Mouse (Mus musculus): ENCODE data around the gene Nudt9. TPM values are rescaled to one million over a fixed set of nuclear protein-coding genes. Genes with fewer than 3 reads are reported as not detected.

Gene Nudt9
- 10 to 100 TPM; 66.4 to 71.5 TPM for total RNA-seq (2021)
- long read RNA-seq, experiment 1, transcript Nudt9-201 (8 exons, 1,488 nt) = major isoform, 39 of 51 reads
- long read RNA-seq, experiment 1, partial matches to known transcripts = 3 of 51 reads
- long read RNA-seq, experiment 1, other reads (novel, unspliced or antisense) = 9 of 51 reads
- long read RNA-seq, experiment 2, transcript Nudt9-201 (8 exons, 1,488 nt) = major isoform, 83 of 114 reads
- long read RNA-seq, experiment 2, partial matches to known transcripts = 14 of 114 reads
- long read RNA-seq, experiment 2, other reads (novel, unspliced or antisense) = 17 of 114 reads

DNA sequence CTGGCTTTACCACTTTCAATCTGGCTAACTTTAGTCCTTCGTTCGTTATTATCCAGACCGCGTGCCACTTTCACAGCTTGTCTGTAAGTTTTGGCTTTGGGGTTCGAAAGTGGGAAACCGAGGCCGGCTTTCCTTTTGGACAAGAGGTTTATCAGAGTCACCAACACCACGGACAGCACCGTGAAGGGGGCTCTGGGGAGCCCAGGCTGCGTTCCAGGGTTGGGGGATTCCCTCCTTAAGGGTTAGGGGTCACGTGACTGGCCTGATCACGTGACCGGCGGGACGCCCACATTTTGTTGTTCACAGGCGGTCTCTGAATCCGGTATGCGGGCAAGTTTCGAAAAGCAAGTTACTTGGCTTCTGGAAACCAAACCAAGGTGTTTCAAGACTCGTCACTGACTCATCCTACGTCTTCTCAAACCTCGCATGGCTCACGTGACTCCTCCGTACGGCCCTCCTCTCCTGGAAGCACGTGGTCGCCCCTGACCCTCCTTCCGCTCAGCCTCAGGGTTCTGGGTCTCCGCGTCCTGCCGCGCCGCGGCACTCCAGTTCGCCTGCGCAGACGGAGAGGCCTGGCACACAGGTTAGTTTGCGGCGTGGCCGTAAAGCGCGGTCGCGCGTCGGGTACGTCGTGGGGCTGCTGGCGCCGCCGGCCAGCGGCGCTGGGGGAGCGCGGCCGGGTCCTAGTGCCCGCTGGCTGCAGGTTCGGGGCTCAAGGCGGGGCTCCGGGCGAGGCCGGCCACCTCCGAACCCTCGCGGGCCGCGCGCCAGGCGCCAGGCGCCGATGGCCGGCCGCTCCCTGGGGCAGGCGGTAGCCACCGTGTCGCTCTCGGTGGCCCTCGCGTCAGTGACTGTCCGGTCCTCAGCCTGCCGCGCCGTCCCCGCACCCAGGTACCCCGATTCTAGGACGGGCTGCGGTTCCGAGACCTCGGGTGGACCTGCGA lies at the start of gene Nudt9:
Nudt9 (plus strand) TSS at position 51 of the 944 bp plus-strand sequence.
- TF ChIP-seq CTCF (conservative IDR thresholded peaks at IDR 0.05) = 0 out of 2 replicates have a peak, but pooled peaks have one; percentile 8

DNA sequence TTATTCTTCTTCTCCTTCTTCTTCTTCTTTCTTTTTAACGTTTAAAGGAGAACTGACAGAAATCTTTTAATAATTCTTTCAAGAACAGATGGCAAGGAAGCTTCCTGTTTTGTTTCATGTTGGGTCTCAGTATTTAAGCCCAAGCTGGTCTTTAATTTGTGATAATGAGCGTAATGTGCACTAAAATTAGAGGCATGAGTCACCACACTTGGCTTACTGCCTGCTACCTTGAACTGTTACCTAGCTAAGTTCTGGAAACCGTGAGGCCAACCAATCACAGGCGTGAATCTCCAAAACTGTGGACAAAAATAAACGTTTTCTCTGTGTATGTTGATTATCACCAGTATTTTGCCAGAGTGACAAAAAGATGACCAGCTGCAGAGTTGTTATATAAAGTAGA lies 47.4 kb upstream of the Nudt9 start:
- DNase-seq (ENCODE audit: low spot score in 2 of 2) = peak in 1 of 2 experiments; percentile 7

More for the DNA sequence above, at the start of gene Nudt9:
- DNase-seq (ENCODE audit: low spot score in 2 of 2) = peak; percentile 97 to 98
- Histone ChIP-seq H3K4me3 (peak within 1 kb of the TSS; percentile 71), H3K27ac (peak within 1 kb of the TSS; percentile 97)

DNA sequence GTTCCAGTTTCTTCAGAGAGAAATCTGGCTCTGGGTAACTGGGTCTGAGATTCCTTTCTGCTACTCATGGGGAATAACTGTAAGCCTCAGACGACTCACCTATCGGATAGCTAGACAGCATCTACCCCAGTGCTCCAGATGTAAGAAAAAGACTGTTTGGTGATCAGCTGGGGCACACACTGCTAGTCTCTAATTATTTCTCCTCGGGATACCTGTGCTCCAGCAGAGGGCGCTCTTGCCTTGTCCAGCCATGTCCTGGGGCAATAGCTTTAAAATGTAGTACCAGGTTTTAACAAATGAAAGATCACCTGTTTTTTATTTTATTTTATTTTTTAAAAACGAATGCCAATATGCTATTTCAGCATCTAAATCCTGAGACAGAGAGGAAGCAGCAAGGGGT lies 46.4 kb upstream of the Nudt9 start:
- peak; percentile 66 to 85 for DNase-seq (ENCODE audit: low spot score in 2 of 2)

More for the DNA sequence above, 47.4 kb upstream of the Nudt9 start:
- no peak overlapping the region for H3K27ac ChIP-seq
- no peak overlapping the region for H3K4me3 ChIP-seq
- no peak for TF ChIP-seq CTCF (conservative IDR thresholded peaks at IDR 0.05)

DNA sequence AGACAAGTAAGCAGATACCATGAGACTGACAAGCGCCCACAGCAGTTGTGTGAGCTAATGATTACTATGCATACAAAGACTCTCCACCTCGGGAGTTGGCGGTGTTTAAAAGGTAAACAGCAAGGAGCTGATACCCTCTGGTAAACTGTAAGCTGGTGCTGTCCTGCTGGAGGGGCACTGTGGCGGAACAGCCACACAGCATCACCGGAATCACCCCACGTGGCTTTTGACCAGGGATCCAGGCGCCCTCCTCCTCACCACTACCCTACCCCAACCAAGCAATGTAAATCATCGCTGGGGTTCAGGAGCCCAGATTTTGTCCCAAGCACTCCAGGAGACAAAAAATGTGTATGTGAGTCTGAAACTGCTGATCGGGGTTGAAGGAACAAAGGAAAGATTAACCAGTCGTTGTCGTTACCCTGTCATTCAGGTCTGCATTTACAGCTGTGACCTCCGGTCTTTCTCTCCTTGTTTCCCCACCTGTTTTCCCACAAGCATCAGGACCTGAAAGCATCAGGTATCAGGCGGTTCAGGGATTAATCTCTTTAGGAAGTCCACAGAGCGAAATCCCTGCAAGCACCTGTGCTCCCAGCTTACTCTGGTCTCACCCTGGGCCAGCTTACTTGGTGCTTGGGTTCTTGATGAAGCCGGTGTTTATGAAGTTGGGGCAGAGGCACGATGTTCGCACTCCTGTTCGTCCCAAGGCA lies 43.4 kb upstream of the Nudt9 start:
- Histone ChIP-seq H3K4me3 (no peak overlapping the region), H3K27ac (no peak overlapping the region)
- no peak for DNase-seq (ENCODE audit: low spot score in 2 of 2)
- TF ChIP-seq CTCF (conservative IDR thresholded peaks at IDR 0.05) = no peak

More for the DNA sequence above, 46.4 kb upstream of the Nudt9 start:
- Histone ChIP-seq H3K4me3 (no peak overlapping the region), H3K27ac (0 out of 2 replicates have a peak overlapping the region, but pooled peaks have one; percentile 24)
- peak; percentile 98 for TF ChIP-seq CTCF (conservative IDR thresholded peaks at IDR 0.05)

DNA sequence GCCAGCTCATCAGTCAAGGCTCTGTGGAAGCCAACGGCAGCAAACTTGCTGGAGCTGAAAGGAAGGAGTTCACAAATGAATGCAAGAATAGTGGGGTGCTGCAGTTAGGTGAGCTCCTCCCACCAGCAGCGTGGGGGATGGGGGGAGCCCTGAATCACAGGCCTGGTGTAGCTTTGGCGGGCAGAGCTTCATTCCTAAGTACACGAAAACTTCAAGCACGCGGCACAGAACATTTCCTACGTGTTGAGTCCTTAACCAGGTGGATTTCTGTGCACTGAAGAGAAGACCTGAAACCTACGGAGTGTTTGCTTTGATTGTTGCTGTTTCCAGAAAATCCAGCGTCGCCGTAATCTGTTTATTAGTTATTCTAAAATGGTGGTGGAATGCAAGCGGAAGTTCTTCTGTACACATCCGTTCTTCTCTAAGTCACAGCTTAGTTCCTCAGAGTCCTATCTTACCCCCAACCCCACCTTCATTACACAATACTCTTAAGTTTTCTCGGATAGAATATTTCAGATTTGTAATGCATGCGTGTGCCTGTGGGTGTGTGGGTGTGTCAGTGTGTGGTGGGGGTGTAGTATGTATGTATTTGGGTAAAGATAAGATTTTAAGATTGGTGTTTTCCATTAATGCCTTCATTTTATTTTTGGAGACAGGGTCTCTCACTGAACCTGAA lies 42.7 kb upstream of the Nudt9 start:
- DNase-seq (ENCODE audit: low spot score in 2 of 2) = no peak
- H3K4me3 ChIP-seq = no peak overlapping the region
- TF ChIP-seq CTCF (conservative IDR thresholded peaks at IDR 0.05) = no peak
- no peak overlapping the region for H3K27ac ChIP-seq

DNA sequence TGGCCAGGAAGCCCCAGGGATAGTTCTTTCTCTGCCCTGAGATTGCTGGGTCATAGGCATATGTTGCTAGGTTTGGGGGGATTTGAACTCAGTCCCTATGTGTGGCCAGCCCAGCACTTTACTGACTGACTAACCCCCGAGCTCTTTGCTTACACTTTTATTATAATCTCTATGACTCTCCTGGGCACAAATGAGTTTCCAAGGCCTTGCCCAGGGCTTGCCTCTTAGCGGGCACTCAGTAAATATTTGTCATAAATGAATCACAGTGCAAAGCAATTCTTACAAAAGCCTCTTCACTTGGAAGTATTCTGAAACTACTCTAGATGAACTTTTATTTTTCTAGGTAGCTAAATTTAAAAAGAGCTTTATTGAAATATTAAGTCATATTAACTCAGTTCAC lies 42.2 kb upstream of the Nudt9 start:
- DNase-seq (ENCODE audit: low spot score in 2 of 2) = no peak
- Histone ChIP-seq H3K4me3 (no peak overlapping the region), H3K27ac (no peak overlapping the region)
- no peak for TF ChIP-seq CTCF (conservative IDR thresholded peaks at IDR 0.05)

DNA sequence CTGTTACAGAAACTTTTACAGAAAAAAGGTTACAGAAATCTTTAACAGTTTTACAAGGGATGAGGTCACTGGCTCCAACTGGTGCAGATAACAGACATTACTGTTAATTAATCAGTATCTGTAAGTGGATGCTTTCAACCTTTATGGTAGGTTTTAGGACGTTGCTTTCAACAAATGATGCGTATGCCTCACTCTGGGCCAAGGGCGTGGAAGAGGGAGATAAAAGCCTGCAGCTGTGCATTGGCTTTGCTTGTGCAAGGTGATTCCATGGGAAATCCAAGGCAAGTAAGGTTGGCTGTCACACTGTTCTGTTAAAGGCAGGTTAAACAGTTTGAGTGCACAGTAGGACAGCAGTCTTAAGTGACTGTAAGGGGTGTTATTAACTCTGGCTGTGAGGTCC lies 39.3 kb upstream of the Nudt9 start:
- TF ChIP-seq CTCF (conservative IDR thresholded peaks at IDR 0.05) = no peak
- Histone ChIP-seq H3K4me3 (no peak overlapping the region), H3K27ac (no peak overlapping the region)
- no peak for DNase-seq (ENCODE audit: low spot score in 2 of 2)

DNA sequence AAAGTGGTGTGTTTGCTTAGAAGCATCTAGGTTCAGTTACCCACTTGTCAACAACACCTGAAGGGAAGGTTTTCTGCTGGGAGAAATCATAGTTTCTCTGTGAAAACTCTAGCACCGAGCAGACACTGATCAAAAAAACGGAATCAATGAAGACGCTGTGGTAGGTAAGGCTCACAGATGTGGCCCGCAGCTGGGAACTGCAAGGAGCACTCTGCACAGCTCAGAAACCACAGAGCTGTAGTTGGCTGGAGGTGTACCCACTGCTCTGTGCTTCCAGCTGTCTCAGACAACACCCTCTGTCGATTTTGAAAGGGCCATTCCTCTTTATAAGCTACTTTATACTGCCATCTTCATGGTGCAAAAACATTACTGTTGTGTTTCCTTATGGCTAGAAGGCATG lies 38.3 kb upstream of the Nudt9 start:
- no peak overlapping the region for H3K27ac ChIP-seq
- no peak for DNase-seq (ENCODE audit: low spot score in 2 of 2)
- H3K4me3 ChIP-seq = no peak overlapping the region
- no peak for TF ChIP-seq CTCF (conservative IDR thresholded peaks at IDR 0.05)

DNA sequence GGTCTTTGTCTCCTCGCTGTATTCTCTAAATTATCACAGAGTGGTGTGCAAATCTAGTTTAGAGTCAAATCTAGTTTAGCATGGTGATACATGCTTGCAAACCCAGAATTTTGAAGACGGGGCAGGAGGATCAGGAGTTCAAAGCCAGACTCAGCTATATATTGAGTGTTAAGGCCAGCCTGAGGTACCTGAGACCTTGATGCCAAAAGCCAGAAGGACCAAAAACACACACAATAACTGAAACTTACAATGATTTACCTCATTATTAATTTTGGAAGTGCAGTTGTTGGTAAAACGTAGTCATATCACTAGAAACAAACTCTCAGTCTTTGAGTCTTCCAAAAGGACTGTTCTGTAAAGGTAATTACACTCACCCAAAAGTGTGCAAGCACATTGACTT lies 36.7 kb upstream of the Nudt9 start:
- DNase-seq (ENCODE audit: low spot score in 2 of 2) = no peak
- TF ChIP-seq CTCF (conservative IDR thresholded peaks at IDR 0.05) = no peak
- no peak overlapping the region for H3K4me3 ChIP-seq
- H3K27ac ChIP-seq = no peak overlapping the region

DNA sequence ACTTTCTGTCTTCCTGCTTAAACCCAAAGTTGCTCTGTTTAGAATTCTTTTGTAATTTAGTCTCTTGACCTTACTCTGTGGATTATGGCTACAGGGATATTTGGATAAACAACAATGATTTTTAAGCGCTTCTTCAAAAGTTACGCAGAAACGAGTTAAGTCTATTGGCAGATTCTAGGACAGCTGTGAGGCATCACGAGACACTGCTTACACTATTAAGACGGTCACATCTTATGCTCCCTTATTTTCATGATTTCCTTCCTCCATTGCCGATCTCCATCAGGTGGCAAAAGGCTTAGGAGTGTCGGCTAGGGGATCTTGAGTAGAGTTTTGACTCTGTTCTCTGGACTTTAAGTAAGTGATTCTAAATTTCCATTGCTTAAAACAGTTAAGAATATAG lies 35.8 kb upstream of the Nudt9 start:
- TF ChIP-seq CTCF (conservative IDR thresholded peaks at IDR 0.05) = no peak
- H3K4me3 ChIP-seq = no peak overlapping the region
- H3K27ac ChIP-seq = no peak overlapping the region
- DNase-seq (ENCODE audit: low spot score in 2 of 2) = no peak

DNA sequence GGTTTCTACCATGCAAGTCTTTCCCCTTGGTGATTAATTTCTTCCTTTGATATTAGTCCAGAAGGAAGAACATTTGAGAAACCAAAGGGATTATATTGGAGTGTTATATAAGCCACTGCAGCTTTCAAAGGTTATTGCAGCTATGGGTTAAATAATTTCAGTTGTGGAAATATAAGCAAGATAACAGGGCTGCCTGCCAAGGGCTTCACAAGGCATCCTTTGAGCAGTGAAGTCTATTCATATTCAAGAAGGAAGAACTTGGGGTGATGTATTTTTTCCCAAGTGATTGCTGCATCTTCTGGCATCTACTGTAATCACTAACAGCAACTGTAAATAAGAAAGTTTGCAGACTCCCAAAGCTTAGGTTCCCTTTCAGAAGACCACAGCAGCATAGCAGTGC lies 34.7 kb upstream of the Nudt9 start:
- no peak for DNase-seq (ENCODE audit: low spot score in 2 of 2)
- no peak overlapping the region for H3K27ac ChIP-seq
- no peak overlapping the region for H3K4me3 ChIP-seq
- no peak for TF ChIP-seq CTCF (conservative IDR thresholded peaks at IDR 0.05)
